Mouse (Mus musculus) heart, adult 11 months (tissue): ENCODE measurements around the gene Dsp.

Experiments used
- DNase-seq: peaks from one replicate; pipeline ENCODE4 v3.0.0; 2022

The Dsp gene

GRCm38 (mm10) chr13:38193406-38193805 lies 42.3 kb downstream of the Dsp start:
- no peak for DNase-seq

GRCm38 (mm10) chr13:38201413-38201812 lies 50.3 kb downstream of the Dsp start:
- peak; percentile 21 for DNase-seq

GRCm38 (mm10) chr13:38204171-38204570 lies 53.1 kb downstream of the Dsp start:
- no peak for DNase-seq

- DNase-seq: peak; percentile 99
Observed at GRCm38 (mm10) chr13:38204702-38205482, 53.8 kb downstream of the Dsp start, which contains the start of gene Snrnp48. TSS of gene Snrnp48 (plus strand) at chr13:38204938.

DNA sequence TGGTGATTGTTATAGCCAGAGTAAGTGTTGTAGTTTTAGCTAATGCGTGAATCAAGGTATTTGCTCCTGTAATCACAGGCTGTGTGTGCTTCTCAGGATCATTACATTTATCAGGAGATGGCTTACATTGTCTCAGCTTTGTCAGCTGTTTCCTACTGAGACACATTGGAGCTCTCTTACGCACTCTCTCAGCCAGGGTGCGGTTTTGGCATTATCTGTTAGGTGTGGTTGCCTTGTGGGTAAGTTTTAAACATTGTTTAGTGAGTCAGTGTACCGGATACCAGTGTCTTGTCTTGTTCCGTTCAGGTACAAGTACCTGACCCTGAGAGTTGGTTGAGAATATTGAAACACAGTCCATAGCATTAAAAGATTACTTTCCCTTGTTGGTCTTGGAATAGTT lies 60.0 kb downstream of the Dsp start:
- peak; percentile 54 for DNase-seq

GRCm38 (mm10) chr13:38218686-38219085 lies 67.6 kb downstream of the Dsp start:
- peak; percentile 66 for DNase-seq

DNA sequence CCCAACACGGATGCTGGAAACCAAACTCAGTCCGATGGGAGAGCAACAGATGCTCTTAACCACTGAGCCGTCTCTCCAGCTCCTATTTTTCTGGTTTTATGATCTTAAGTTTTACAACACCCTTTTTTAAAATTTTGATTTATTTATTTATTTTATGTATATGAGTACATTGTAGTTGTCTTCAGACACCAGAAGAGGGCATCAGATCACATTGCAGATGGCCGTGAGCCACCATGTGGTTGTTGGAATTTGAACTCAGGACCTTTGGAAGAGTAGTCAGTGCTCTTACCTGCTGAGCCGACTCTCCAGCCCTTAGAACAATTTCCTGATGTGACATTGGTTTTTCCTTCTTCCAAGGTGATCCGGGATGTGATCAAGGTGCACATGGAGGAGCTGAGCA lies 69.2 kb downstream of the Dsp start:
- DNase-seq: peak; percentile 77

DNA sequence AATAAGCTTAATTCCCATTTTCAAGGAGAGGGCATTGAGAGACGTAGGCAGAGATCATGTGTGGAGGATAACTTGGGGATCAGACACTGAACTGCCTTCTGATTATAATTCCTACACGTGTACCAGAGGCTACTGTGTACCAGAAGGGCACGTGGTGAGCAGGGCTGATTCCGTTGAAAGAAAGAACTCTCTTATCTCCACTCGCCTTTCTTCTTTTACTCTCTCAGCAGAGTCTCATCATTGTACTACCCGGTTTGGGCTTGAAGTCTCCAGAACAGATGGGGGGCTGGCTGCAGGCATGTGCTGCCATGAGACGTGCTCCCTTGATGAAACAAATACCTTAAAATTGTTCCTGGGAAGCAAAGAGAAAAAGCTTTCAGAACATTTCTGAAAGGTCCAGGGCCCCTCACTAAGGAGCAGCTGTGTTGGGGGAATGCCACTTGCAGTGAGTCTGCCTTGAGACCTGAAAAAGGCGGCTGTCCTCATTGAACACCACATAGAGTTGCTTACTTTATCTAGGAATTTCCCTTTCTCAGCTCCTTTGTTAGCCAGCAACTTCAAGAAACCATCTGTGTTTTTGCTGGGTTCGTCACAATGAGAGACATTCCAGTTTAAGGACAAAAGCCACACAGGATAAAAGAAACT lies 79.2 kb downstream of the Dsp start:
- peak; percentile 86 for DNase-seq

GRCm38 (mm10) chr13:38232411-38232810 lies 81.3 kb downstream of the Dsp start:
- DNase-seq: peak; percentile 75

- DNase-seq: peak; percentile 89
Observed at GRCm38 (mm10) chr13:38232856-38233625, 81.9 kb downstream of the Dsp start.

DNA sequence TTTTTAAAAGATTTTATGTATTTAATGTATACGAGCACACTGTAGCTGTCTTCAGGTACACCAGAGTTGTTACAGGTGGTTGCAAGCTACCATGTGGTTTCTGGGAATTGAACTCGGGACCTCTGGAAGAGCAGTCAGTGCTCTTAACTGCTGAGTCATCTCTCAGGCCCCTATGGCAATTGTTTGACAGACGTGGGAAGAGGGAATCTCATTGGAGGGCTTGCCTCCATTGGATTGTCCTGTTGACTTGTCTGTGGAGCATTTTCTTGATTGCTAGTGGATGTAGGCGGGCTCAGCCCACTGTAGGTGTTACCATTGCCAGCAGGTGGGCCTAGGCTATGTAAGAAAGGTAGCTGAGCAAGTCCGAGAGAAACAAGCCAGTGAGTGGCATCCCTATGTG lies 83.6 kb downstream of the Dsp start:
- DNase-seq: peak; percentile 74

- DNase-seq: no peak
Observed at GRCm38 (mm10) chr13:38235370-38235769, 84.3 kb downstream of the Dsp start.

- peak; percentile 91 for DNase-seq
Observed at GRCm38 (mm10) chr13:38248151-38248550, 97.1 kb downstream of the Dsp start.
